Mouse (Mus musculus): ENCODE data around the gene Ttc19.
"Not testable (repeated sequence)": the region's sequence is repeated elsewhere in the genome, so short reads cannot be mapped to it uniquely, and the experiment has no call there.

GRCm38 (mm10) chr11:62284020-62284419 is 2.7 kb downstream of the Ttc19 start:
- not testable (repeated sequence) for TF ChIP-seq CTCF (IDR thresholded peaks at IDR 0.05; ENCODE audit: low read depth, low read length); TAL1 (conservative IDR thresholded peaks at IDR 0.05; ENCODE audit: low read depth, low read length); POLR2AphosphoS5 (IDR thresholded peaks at IDR 0.05; ENCODE audit: insufficient replicate concordance, low read depth, low read length); GATA1 (IDR thresholded peaks at IDR 0.05; ENCODE audit: borderline replicate concordance, low read length)

Data from G1E (cell line).